Mouse (Mus musculus) liver, embryonic 14.5 days (tissue): ENCODE results near the gene Cnot6. TPM values are rescaled to one million over a fixed set of nuclear protein-coding genes. Genes with fewer than 3 reads are reported as not detected.

Experiments
- ATAC-seq: fragments of 200-750 bp; cut with Nextera tagmentation; 2 replicates; pipeline ENCODE4 v1.8.0; 2017; ENCODE audit warnings: moderate number of reproducible peaks, mild to moderate bottlenecking, moderate library complexity; ENCODE audit not compliant: insufficient read depth
- DNase-seq, 3 experiments: peaks; one replicate each; pipeline ENCODE4 v3.0.0-alpha.2; 2012 to 2013; ENCODE audit warnings: low read depth in 3 of 3, low spot score in 3 of 3
- H3K27ac ChIP-seq: fragments of 300-500 bp; sonication (generic); 2 replicates; pipeline ENCODE4 v1.5.1; 2014; ENCODE audit warnings: moderate library complexity, mild to moderate bottlenecking, control low read depth, inconsistent platforms
- H3K27me3 ChIP-seq: fragments of 300-500 bp; sonication (generic); 2 replicates; pipeline ENCODE4 v1.6.1; 2014; ENCODE audit warnings: mild to moderate bottlenecking, low read length, moderate library complexity; ENCODE audit not compliant: control insufficient read depth, insufficient read depth
- H3K36me3 ChIP-seq: fragments of 300-500 bp; sonication (generic); replicated peaks from 2 replicates; pipeline ENCODE4 v1.6.1; 2014; ENCODE audit warnings: low read depth; ENCODE audit not compliant: control insufficient read depth, insufficient read depth
- H3K4me1 ChIP-seq, 2 experiments: fragments of 200-500 bp in 1 of 2; fragments of 300-500 bp in 1 of 2; sonication (generic) in 1 of 2; replicated peaks; 2 replicates each; pipeline ENCODE4 v1.6.1; 2012 to 2014; ENCODE audit warnings: antibody characterized with exemption in 1 of 2, inconsistent platforms in 1 of 2, low read length in 1 of 2; ENCODE audit not compliant: control insufficient read depth in 2 of 2, insufficient read depth in 2 of 2
- H3K4me2 ChIP-seq: fragments of 300-500 bp; sonication (generic); 2 replicates; pipeline ENCODE4 v1.6.1; 2014; ENCODE audit warnings: low read depth, mild to moderate bottlenecking, control low read depth, moderate library complexity
- H3K4me3 ChIP-seq, 2 experiments: fragments of 200-500 bp in 1 of 2; fragments of 300-500 bp in 1 of 2; sonication (generic) in 1 of 2; 2 replicates each; pipeline ENCODE4 v1.5.1; 2012 to 2014; ENCODE audit warnings: low read depth in 2 of 2, low read length in 2 of 2, mild to moderate bottlenecking in 2 of 2, control low read depth in 1 of 2, inconsistent platforms in 1 of 2, moderate library complexity in 1 of 2; ENCODE audit not compliant: insufficient read depth in 1 of 2
- H3K9ac ChIP-seq: fragments of 300-500 bp; sonication (generic); replicated peaks from 2 replicates; pipeline ENCODE4 v1.6.1; 2014; ENCODE audit warnings: mild to moderate bottlenecking, control low read depth, moderate library complexity
- H3K9me3 ChIP-seq: fragments of 300-500 bp; sonication (generic); 2 replicates; pipeline ENCODE4 v1.6.1; 2016; ENCODE audit warnings: low read length, mixed read lengths; ENCODE audit not compliant: control insufficient read depth
- CTCF ChIP-seq: IDR thresholded peaks from 2 replicates; pipeline ENCODE4 v1.5.1; 2016; ENCODE audit warnings: antibody characterized with exemption, low read depth, control low read depth
- EP300 ChIP-seq: IDR thresholded peaks from 2 replicates; pipeline ENCODE4 v1.6.1; 2016; ENCODE audit warnings: antibody characterized with exemption, low read depth
- whole genome bisulfite sequencing: fragments of 180-500 bp; shearing (Covaris S2); extraction: QIAGEN DNeasy Blood & Tissue Kit; methylation state at CpG from one replicate; pipeline ENCODE4 v1.1.7; 2014; ENCODE audit not compliant: insufficient replicate concordance; 5-methylcytosine and 5-hydroxymethylcytosine counted together
- polyA plus RNA-seq, 2 experiments: library from polyadenylated mRNA; depleted of rRNA in 1 of 2; stranded (reverse) in 1 of 2; unstranded in 1 of 2; fragments of >200 nt; fragmentation: Nextera tagmentation in 1 of 2; extraction: Ambion mirVana in 1 of 2; gene quantifications; 2 replicates each; pipeline versions ENCODE4 v1.2.1 to v1.2.3; 2012 to 2014

The Cnot6 gene
- polyA plus RNA-seq, 2 experiments: 18.1 to 21.0 TPM

- Histone ChIP-seq H3K9me3 (no peaks in the 10 kb centered on the region), H3K4me3 (no peak overlapping the region), H3K4me1 (no peaks in the 10 kb centered on the region), H3K9ac (no peak overlapping the region), H3K4me2 (no peak overlapping the region), H3K27ac (no peak overlapping the region), H3K36me3 (peaks cover 37% of the 10 kb centered on the region), H3K27me3 (no peaks in the 10 kb centered on the region)
- TF ChIP-seq EP300: no peak
- TF ChIP-seq CTCF: no peak
- ATAC-seq (no peak), DNase-seq (no peak)
- 85% methylated on average over 2 of the region's 2 CpGs for WGBS
Measured at GRCm38 (mm10) chr11:49695695-49696094, 16.8 kb downstream of the Cnot6 start.

DNA sequence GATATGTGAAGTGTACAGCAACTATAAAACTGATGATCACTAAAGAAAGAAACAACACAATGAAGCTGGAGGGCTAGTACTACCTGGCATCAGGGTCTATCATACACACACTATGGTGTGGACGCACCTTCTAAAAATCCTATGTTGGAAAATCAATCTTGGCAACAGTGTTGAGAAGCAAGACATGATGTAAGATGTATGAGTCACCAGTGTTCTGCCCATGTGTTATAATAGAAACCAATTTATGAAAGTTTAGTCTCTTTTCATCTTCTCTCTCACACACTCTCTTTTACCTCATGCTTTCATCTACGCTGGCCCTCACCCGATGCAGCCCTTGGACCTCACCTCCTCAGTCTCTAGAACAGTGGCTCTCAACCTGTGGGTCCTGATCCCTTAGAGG, 17.5 kb downstream of the Cnot6 start:
- H3K4me2 ChIP-seq: no peak overlapping the region
- DNase-seq (no peak), ATAC-seq (no peak)
- no peak overlapping the region for H3K27ac ChIP-seq
- H3K4me1 ChIP-seq: no peaks in the 10 kb centered on the region
- TF ChIP-seq EP300: no peak
- peaks cover 41% of the 10 kb centered on the region for H3K36me3 ChIP-seq
- H3K27me3 ChIP-seq: no peaks in the 10 kb centered on the region
- H3K4me3 ChIP-seq: no peak overlapping the region
- H3K9me3 ChIP-seq: no peaks in the 10 kb centered on the region
- 87% methylated on average over 3 of the region's 3 CpGs for WGBS
- no peak overlapping the region for H3K9ac ChIP-seq

DNA sequence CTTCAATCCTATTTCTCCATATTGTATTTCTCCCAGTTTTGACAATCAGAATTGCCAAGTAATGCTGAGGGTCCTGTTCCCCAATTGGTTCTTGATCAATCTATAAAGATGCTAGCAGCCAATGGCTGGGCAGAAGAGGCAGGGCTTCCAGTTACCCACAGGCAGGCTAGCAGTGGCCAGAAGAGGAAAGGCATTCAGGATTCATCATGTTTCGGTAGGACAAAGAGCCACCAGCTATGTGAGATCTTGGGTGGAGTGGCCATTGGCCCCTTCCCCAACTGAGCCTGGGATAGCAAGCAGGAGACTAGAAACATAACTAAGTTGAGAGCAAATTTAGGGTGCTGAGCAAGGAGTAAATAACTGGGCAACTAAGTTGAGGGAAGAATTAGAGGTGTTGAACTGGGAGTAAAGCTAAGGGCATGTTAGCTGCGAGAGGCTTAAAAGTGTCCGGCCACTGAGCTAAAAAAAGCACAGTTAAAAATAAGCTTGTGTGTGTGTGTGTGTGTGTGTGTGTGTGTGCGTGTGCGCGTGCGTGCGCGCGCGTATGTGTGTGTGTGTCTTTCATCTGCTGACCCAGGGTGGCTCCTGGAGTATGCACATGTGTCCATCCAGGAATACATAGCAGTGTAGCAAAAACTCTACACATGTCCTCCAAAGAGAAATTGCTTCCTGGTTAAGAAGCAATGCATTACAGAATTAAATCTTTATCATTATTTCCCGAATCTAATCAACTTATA, 28.1 kb downstream of the Cnot6 start:
- ATAC-seq (no peak), DNase-seq (no peak)
- H3K4me1 ChIP-seq: no peaks in the 10 kb centered on the region
- H3K9ac ChIP-seq: no peak overlapping the region
- no peaks in the 10 kb centered on the region for H3K9me3 ChIP-seq
- peaks cover 84% of the 10 kb centered on the region for H3K36me3 ChIP-seq
- no peaks in the 10 kb centered on the region for H3K27me3 ChIP-seq
- no peak overlapping the region for H3K4me2 ChIP-seq
- no peak overlapping the region for H3K27ac ChIP-seq
- WGBS: 91% methylated on average over 12 of the region's 12 CpGs
- no peak for TF ChIP-seq CTCF
- TF ChIP-seq EP300: no peak
- H3K4me3 ChIP-seq: no peak overlapping the region

DNA sequence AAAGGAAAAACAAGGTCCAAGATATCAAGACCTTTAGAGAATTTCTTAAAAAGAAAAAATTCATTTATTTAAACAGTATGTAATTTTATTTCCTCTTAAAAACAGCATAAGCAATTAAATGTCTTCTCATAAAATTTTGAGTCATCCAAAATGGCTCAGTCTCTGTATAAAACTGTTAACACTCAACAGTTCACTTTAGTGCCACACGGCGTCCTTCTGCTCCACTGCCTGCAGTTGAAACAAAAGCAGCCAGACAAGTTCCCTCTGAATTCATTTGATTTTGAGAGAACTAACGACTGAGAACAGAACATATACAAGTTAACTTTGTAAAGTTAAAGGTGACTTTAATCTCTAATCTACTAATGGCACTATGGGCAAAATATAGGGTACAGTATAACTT, 39.1 kb downstream of the Cnot6 start:
- DNase-seq: no peak

DNA sequence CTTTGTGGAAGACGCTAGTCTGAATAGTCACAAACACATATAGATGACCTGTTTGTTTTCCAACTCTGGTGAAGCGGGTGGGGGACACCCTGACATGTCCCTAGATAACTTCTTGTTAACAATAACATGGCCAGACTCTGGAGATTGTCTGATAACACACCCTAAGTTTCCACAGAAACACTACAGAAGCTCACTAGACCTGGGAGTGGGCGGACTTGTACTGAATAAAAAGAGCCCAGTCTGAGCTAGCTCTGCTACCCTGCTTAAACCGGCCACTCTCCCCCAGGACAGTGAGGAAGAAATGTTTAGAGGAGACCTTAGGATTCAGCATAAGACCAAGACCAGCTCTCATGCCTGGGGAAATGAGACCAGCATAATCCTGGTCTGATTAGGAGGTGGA, 47.1 kb downstream of the Cnot6 start:
- DNase-seq (no peak), ATAC-seq (no peak)
- Histone ChIP-seq H3K9me3 (no peaks in the 10 kb centered on the region), H3K36me3 (peaks cover 8% of the 10 kb centered on the region), H3K4me2 (no peak overlapping the region), H3K9ac (no peak overlapping the region), H3K27me3 (no peaks in the 10 kb centered on the region), H3K4me3 (no peak overlapping the region), H3K27ac (no peak overlapping the region), H3K4me1 (peaks cover 0 to 2% of the 10 kb centered on the region in 2 experiments; a peak in 1 of 4 replicates)
- WGBS: 57% methylated on average over 4 of the region's 4 CpGs
- no peak for TF ChIP-seq CTCF
- TF ChIP-seq EP300: no peak

More for the DNA sequence above, 39.1 kb downstream of the Cnot6 start:
- Histone ChIP-seq H3K4me3 (no peak overlapping the region), H3K4me1 (no peaks in the 10 kb centered on the region), H3K36me3 (peaks cover 47% of the 10 kb centered on the region), H3K27ac (no peak overlapping the region), H3K9me3 (no peaks in the 10 kb centered on the region), H3K27me3 (no peaks in the 10 kb centered on the region), H3K4me2 (no peak overlapping the region), H3K9ac (no peak overlapping the region)
- 81% methylated on average over 3 of the region's 3 CpGs for WGBS
- ATAC-seq: no peak
- TF ChIP-seq EP300 (no peak), CTCF (no peak)
